Mouse (Mus musculus) cerebral cortex, adult 2 months (tissue): ENCODE results near the gene Nfkbil1.

Experiments
- WGBS: fragments of 180-500 bp; shearing (Covaris S2); methylation state at CpG from one replicate; pipeline ENCODE4 v1.1.7; 2018; 5-methylcytosine and 5-hydroxymethylcytosine counted together

Nfkbil1 gene

DNA sequence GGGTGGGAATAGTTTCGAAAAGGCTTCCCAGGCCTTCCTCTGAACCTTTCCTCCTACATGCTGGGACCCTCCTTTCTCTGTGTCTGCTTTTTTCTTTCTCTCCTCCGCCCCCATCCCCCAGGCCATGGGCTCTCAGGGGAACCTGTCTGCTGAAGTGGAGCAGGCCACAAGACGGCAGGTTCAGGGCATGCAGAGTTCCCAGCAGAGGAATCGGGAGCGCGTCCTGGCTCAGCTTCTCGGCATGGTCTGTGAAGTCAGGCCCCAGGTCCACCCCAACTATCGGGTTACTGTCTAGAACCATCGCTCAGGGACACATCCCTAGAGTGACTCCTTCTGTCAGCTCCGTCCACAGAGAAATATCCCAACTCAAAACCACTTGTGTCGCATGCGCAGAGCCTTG is 1.9 kb upstream of the Nfkbil1 start:
- 86% methylated on average over 12 of the region's 12 CpGs for WGBS

DNA sequence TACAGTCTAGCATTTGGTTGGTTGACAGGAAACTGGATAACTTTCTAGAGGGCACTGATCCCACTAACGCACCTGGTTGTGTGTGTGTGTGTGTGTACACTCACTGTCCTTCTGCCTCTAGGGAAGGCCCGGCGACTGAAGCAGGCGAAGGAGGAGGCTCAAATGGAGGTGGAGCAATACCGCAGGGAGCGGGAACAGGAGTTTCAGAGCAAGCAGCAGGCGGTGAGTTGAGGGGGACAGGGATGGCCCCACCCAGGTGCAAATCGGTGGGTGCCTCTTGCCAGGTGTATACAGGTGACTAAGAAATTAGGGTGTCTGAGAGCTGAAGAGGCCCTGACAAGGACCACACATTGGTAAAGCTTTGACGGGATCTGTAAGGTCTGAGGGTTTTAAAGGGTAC is 1.4 kb upstream of the Nfkbil1 start:
- WGBS = 32% methylated on average over 9 of the region's 9 CpGs

DNA sequence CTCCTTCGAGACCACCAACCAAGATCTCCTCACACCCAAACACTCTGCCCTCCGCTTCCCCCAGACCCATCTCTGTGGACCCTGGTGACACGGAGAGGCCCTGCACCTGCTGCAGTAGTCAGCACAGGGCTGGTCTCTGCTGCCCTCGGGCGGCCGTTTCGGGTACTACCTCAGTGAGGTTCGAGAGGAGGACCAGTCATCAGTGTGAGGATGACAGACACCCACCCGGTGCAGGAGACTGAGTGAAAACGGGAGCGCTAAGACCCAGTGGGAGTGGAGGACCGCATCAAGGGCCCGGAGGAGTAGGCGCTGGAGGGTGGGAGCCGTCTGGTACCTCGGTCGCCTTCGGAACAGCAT is 776 bp upstream of the Nfkbil1 start:
- WGBS = under 1% methylated on average over 18 of the region's 18 CpGs

DNA sequence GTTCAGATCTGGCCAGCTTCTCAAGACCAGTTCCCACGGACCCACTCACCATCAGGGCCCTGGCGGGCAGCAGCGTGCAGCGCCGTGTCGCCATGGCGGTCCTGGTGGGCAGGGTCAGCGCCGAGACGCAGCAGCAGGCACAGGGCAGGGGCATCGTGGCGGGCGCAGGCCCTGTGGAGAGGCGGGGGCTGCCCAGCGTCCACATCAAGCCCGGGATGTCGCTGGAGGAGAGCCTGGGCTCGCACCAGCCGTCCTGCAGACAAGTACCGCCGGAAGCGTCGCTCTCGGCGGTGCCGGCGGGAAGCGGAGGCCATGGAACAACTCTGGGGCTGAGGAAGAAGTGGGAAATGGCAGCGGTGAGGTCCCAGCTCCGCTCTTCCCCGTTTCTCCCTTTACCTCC is 689 bp downstream of the Nfkbil1 start:
- under 1% methylated on average over 31 of the region's 31 CpGs for WGBS

DNA sequence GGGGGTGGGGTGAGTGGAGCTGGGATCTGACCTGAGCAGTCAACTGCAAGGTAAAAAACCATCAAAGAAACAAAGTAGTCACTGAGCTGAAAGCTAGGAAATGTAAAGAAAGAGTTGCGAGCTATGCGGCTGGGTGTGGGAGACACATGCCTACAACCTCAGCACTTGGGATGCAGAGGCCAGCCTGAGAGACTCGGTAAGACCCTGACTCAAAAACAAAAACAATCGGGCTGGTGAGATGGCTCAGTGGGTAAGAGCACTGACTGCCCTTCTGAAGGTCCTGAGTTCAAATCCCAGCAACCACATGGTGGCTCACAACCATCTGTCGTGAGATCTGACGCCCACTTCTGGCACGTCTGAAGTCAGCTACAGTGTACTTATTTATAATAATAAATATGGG is 1.5 kb downstream of the Nfkbil1 start:
- WGBS = 63% methylated on average over 7 of the region's 7 CpGs

DNA sequence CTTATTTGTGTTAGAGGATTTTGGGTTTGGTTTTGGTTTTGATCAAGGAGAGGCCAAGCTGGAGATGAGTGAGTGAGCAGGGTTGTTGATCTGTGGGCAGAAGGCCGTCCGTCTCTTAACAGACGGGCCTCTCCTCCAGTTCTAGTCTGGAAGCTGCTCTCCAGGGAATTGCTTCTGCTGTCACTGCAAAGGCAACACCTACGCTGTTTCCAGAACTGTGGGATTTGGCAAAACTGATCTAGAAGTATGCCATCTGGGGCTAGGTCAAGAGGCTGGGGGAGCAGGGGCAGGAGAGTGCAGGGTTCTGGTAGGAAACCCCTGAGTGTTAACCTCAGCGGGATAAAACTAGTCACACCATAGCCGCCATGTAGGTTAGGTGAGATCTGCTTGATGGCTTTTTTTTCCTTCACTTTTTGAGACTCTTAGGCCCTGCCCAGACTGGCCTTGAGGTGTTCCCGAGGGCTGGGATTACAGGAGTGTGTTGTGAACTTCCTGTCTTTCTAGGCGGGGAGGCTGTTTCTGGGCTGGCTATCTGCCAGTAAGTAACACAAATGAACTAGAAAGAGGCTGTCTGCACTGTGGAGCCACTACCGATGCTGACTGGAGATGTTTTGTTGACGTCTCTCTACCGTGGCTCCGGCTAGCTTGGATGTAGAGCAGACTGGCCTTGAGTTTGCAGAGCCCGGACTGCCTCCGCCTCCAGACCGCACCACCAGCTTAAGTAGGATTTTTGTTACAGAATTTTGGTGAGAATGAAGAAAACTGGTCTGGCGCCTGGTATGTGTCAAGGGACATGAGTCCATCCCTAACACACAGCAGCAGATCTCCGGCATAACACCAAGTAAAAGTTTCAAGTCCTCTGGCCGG is 2.2 kb downstream of the Nfkbil1 start, which contains the start of gene Atp6v1g2:
TSS of gene Atp6v1g2 (plus strand) at position 547 of the 867 bp plus-strand sequence.
- WGBS = 49% methylated on average over 18 of the region's 18 CpGs

DNA sequence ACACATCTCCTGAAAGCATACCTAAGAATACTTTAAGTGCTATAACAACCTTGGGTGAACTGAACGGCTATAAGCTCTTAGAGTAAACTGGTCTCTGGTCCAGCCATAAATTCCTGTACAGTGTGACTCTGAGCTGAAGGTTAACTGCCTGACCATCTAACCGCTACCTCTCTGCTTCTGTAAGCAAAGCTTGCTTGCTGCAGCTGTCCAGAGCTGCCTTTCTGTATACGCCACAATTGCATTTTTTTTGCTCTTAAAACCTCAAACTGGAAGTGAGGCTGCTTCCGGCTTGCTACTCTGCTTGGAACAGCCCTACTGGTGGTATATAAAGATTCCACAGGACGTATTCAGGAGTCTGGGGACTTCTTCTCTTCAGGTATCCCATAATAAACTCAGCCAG is 2.9 kb downstream of the Nfkbil1 start:
- 76% methylated on average over 5 of the region's 5 CpGs for WGBS

DNA sequence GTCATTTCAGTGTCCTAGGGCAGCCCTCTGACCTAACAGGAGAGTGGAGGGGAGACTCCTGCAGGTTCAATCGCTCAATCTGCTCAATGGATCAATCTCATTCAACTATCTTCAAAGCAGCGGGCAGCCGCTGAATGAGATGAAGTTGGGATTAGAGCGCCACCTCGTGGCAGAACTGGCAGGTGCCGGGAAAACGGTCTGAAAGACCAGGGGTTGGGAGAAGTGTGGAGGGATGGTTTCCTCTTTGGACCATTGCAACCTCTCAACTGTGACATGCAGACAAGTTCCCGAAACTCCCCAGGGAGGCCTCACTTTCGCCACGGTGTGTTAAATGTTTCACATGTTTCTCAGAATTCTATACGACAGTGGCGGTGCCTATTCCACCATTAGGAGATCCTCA is 3.5 kb downstream of the Nfkbil1 start:
- WGBS = 13% methylated on average over 12 of the region's 12 CpGs

DNA sequence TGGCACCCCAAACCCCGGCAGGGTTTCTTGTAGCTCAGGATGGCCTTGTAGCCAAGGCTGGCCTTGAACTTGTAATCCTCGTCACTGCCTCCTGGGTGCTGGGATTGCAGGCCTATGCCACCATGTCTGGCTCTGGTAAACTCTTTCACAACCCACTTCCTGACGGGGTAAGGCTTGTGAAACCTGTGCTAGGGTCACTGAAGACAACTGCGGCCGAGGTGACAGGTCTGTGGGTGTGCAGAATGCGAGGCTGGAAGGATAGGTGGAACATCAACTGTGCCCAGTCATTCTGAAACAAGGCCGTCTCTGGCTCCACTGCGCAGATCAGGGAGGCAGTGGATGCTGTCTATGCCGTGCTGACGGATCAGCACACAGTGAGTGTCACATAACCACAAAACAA is 4.6 kb downstream of the Nfkbil1 start:
- WGBS = 85% methylated on average over 10 of the region's 10 CpGs

DNA sequence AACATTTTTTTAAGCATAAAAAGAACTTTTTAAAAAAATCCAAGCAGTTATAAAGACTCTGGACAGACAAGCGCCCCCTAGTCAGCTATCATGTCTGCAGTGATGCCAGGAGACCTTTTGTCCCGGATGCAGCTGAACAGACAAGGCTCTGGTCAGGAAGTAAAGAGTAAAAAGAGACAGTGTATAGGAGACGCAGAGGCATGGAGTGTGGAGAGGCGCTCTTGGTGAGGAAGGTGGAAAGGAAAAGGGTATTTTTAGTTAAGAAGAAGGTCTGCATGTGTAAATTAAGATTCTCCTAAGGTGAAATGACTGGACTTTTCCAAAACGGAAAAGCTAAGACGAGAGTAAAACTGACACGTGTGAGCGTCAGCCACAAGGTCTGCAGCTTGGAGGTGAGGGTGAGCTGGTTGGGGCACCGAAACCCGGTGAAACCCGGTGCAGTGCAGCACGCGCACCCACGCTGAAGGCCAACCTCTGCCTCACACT is 9.0 kb downstream of the Nfkbil1 start:
- WGBS = 76% methylated on average over 14 of the region's 14 CpGs

DNA sequence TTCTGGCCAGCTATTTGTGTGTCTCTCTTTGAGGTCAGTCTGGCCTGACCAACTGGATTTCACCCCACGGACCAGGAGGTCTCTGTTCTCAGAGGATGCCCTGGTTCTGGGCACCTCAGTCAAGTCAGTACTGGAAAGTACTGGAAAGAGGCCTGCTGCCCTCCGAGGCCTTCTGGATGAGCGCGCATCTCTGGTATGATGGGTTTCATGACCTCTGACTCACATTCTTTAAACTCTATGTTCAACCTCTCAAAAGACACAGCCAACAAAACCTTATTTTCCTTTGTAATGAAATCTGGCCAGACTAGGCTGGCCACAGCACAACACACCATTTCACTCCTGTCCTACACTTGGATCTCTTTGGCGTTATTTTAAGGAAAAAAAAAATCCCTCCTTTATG is 10.1 kb downstream of the Nfkbil1 start:
- WGBS = 94% methylated on average over 5 of the region's 5 CpGs

DNA sequence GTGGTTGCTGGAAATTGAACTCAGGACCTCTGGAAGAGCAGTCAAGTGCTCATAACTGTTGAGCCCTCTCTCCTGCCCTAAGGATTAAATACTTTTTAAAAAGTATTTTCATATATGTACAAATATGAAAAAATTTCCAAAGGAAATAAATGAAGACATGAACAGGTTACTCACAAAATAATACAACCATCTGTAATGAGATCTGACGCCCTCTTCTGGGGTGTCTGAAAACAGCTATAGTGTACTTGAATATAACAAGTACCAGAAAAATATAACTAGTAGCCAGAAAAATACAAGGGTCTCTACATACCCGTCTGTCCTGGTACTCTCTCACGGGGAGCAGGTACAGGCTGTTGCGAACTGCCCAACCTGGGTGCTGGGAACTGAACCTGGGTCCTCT is 11.0 kb downstream of the Nfkbil1 start:
- WGBS = 93% methylated on average over 4 of the region's 4 CpGs

DNA sequence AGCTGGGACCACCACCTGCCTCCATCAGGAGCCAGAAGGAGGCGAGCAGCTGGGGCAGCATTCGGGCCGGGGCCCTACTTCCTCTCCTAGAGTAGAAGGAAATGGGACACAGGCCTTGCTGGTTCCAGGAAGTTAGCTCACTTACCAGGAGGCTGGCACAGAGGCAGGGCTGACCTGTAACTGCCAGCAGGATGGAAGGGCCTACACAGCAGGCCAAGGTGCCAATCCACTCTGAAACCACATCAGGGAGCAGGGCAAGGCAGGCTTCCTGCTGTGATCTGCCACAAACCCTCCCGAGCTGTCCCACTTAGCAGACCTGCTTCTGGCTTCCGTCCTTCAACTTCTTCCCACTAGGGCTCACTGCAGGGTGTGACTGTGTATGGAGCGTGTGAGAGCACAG is 13.3 kb downstream of the Nfkbil1 start:
- WGBS = 70% methylated on average over 6 of the region's 6 CpGs

DNA sequence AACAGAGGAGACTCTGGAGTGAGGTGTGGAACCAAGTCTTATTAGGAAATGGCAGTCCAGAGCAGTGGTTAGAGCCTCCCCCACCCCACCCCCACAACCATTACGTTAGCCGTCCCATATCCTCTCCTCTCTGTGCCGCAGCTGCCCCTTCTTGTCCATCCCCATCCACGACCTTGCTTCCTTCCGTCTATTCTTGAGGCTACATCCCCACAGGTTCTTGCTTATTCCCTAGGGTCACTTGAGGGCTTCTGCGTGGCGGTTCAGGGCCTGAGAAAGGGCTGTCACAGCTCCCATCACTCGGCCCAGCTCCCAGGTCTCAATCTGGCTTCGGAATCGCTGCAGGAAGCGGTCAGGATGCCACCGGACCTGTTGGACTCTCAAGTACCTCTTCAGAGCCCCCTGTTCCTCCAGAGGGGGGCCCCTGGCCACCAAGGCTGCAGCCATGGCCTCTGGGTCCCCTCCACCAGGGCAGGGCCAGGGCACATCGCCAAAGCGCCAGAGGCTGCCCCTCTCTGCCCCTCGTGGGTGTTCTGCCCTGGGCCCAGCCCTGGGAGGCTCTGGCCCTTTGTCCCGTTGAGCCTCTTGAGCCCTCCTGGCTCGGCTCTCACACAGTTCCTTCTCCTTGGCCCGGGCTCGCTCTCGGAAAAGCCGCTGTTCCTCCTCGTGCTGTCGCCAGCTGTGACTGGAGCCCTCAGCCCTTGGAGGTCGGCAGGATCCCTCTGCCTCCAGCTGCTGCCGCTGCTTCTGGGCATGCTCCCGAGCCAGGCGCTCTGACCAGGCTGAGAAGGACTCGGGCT is 15.2 kb downstream of the Nfkbil1 start, which contains the start of gene Gm16181:
TSS of gene Gm16181 (plus strand) at position 679 of the 797 bp plus-strand sequence.
- 76% methylated on average over 28 of the region's 28 CpGs for WGBS

DNA sequence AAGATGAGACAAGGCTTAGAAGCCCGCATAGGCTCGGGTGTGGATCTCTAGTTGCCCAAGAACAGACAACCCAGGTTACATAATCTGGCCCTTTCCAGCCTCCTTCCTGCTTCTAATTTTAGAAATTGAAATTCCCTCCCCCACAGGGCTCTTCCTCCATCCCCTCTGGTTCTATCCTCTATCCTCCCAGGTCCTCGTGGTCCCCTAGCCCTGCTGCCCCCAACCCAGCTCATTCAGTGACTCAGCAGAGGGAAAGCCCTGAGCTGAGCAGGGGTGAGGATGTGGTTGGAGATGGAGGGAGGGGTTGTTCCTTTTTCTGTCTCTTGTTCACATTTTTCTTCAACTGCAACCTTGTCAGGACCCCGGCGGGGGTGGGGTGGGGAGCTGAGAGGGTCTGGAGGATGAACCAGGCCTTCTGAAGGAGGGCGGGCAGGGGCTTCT is 16.0 kb downstream of the Nfkbil1 start:
- 62% methylated on average over 6 of the region's 6 CpGs for WGBS

DNA sequence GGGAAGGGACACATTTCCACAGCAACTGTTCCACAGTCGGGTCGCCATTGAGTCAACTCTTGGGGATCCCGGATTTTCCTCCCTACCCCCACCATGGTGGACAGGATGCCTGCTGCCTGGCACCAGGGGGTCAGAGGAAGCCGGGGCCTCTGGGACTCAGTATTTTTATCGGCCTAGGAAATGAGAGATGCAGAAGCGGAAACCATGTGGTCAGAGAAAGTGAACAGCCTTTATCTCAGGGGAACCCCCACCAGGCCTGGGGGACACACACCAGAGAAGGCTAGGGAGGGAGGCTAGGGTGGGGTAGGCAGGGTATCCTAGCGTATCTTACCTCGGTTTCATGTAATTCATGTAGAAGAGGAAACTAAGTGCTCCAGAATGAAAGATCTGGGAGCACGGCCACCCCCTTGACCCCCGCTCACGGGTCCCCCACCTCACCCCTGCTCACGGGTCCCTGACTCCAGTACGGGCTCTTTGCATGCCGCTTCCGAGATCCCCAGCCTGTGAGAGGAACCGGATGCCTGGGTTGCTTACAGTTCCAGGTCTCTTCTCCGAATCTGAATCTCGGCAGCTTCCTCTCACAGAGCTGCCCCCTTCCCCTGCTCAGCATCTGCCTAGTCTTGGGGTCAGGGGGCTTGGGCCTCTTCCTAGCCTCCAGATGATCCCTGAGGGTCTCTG is 16.9 kb downstream of the Nfkbil1 start:
- WGBS = 79% methylated on average over 18 of the region's 18 CpGs

DNA sequence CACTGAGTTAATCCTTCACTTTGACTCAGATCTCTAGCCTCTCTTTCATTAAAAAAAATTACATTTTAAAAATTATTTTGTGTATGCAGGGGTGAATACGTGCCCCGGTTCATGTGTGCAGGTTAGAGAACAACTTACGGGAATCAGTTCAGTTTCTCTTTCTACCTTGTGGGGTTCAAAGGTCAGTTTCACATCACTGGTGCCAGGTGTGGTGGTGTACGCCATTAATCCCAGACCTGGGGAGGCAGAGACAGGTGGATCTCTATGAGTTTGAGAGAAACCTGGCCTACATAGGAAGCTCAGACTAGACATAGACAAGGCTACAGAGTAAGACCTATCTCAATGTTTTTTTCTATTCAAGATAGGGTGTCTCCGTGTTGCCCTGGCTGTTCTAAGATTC is 22.5 kb downstream of the Nfkbil1 start:
- WGBS = 95% methylated on average over 5 of the region's 5 CpGs

DNA sequence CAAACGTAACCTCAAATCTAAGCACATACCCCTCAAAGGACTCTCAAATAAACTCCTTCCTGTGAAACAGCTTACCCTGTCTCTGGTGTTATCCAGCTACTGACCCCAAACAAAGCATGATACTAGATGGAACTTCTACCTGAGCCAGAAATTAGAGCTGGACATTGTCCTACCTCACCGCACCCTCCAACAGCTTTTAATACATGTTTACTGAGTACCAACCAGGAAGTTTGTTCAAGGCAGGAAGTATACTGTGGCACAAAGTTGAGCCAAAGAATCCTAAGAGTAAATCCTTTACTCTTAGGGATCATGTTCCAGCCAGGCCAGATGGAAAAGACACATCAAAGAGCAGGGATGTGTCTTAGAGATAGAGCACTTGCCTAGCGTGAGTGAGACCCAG is 25.0 kb downstream of the Nfkbil1 start:
- WGBS = 86% methylated on average over 3 of the region's 3 CpGs

DNA sequence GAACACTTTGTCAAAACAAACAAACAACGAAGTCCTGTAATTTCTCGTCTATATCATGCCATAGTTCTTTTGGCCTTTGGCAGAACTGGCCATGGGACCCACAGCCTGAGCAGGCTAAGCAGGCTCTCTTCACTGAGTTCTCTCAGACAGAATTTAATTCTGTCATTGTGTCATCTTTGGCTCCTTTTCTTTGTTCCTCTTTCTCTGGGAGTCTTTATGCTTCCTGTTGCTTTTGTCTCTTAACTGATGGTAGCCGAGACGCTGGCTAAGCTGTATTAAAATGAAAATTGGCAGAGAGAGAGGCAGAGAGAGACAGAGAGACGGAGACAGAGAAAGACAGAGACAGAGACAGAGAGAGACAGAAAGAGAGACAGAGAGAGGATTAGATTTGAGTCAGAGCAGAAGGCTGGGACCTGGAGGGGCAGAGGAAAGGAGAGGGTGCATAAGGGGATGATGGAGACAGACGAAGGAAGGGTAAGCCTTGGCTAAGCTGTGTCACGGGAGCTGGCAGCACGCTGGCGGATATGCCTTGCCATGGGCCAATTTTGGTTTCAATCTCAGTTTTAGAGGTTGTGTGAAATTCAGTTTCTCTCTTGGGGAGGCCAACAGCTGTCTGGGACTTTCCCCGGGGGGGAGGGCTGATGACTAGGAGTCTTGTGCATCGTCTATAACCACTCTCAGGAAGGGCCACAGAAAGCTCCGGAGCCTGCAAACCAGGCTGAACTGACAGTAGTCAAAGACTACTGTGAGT is 25.6 kb downstream of the Nfkbil1 start:
- WGBS = 66% methylated on average over 12 of the region's 12 CpGs

DNA sequence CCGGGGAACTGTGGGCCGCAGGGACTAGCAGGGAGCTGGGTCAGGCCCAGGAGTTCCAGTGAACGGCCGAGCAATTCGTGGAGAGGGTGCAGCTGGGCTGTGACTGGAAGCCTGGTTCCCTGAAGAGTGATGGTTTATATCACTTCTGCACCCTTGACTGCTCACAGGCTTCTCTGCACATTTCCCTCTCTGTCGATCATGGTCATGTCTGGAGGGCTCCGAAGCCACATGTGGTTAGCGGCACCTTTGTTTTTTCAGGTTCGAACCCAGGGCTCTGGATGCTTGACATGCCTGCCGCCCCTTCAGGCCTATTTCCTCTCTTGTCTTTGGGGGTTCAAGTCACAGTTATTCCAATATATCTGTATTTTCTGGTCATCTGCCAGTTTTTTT is 30.2 kb downstream of the Nfkbil1 start:
- 79% methylated on average over 10 of the region's 10 CpGs for WGBS
